Mouse (Mus musculus) embryonic facial prominence, embryonic 10.5 days (tissue): Measurements from ENCODE around the gene Ccdc15. TPM values are rescaled to one million over a fixed set of nuclear protein-coding genes. Genes with fewer than 3 reads are reported as not detected.
"Not testable (repeated sequence)": the region's sequence is repeated elsewhere in the genome, so short reads cannot be mapped to it uniquely, and the experiment has no call there.

Source experiments
- DNase-seq: peaks from one replicate; pipeline ENCODE4 v3.0.0-alpha.2; 2017; ENCODE audit warnings: low spot score
- H3K27ac ChIP-seq: fragments of 300-500 bp; sonication (generic); replicated peaks from 2 replicates; pipeline ENCODE4 v1.5.1; 2016; ENCODE audit warnings: mild to moderate bottlenecking
- H3K27me3 ChIP-seq: fragments of 300-500 bp; sonication (generic); replicated peaks from 2 replicates; pipeline ENCODE4 v1.6.1; 2016; ENCODE audit warnings: low read depth, mild to moderate bottlenecking; ENCODE audit not compliant: poor library complexity, severe bottlenecking
- H3K36me3 ChIP-seq: fragments of 300-500 bp; sonication (generic); replicated peaks from 2 replicates; pipeline ENCODE4 v1.6.1; 2016; ENCODE audit warnings: mild to moderate bottlenecking, moderate library complexity
- H3K4me1 ChIP-seq: fragments of 300-500 bp; sonication (generic); 2 replicates; pipeline ENCODE4 v1.6.1; 2016
- H3K4me3 ChIP-seq: fragments of 300-500 bp; sonication (generic); 2 replicates; pipeline ENCODE4 v1.5.1; 2016; ENCODE audit warnings: mild to moderate bottlenecking, moderate library complexity
- H3K9me3 ChIP-seq: fragments of 300-500 bp; sonication (generic); 2 replicates; pipeline ENCODE4 v1.6.1; 2016; ENCODE audit warnings: mild to moderate bottlenecking
- WGBS: fragments of 180-500 bp; shearing (Covaris S2); methylation state at CpG from one replicate; pipeline ENCODE4 v1.1.7; 2016; 5-methylcytosine and 5-hydroxymethylcytosine counted together
- polyA plus RNA-seq: library from polyadenylated mRNA; unstranded; fragments of >200 nt; fragmentation: Nextera tagmentation; extraction: Ambion mirVana; gene quantifications from 2 replicates; pipeline ENCODE4 v1.2.1, GENCODE M21; 2016

Gene Ccdc15
- polyA plus RNA-seq, 1 experiment from 2014 or later, result 10.2 TPM

DNA sequence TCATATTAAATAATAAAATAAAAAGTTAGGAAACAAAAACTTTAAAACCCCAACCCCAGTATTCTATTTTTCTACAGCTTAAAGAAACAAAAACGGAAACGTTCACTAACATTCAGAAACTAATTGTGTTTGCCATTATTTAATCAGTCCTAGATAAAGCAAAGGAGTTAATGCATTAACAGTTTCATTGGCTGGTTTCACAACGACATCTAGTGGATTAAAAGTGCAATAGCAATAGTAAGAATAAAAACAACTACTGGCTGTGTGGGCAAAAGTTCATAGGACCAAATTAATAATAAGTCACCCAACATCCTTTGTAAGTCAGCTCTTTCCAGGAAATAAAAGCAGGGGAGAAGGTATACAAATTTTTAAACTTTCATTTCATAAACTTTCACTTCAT, 18.8 kb downstream of the Ccdc15 start:
- Histone ChIP-seq H3K27ac (no peak overlapping the region), H3K9me3 (no peaks in the 10 kb centered on the region), H3K4me3 (no peak overlapping the region), H3K27me3 (no peaks in the 10 kb centered on the region), H3K4me1 (0 out of 2 replicates have a peak, but pooled peaks cover 6% of the 10 kb centered on the region), H3K36me3 (no peaks in the 10 kb centered on the region)
- 44% methylated on average over 3 of the region's 3 CpGs for WGBS
- DNase-seq, result no peak

DNA sequence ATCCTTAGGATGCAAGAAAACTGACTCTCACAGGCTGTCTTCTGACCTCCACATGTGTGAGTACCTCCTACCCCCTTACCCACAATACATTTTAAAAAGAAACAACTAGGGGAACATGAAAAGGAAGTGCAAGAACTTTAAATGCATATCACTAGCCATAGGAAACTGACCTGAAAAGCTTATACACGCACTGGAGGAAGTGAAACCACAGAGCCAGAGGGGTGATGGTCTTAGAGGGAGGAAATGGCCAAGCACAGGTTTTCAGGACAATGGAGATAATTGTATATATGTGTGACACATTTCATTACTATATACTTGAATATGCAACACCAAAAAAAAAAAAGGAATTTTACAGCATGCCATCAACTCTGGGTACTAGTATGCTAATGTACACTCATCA, 46.5 kb downstream of the Ccdc15 start:
- H3K4me3 ChIP-seq, result no peak overlapping the region
- H3K36me3 ChIP-seq, result peaks cover 14% of the 10 kb centered on the region; the same call in 1 of the 2 replicates
- 94% methylated on average over 1 of the region's 1 CpGs for WGBS
- DNase-seq, result no peak
- no peaks in the 10 kb centered on the region for H3K4me1 ChIP-seq
- no peaks in the 10 kb centered on the region for H3K9me3 ChIP-seq
- H3K27ac ChIP-seq, result no peak overlapping the region
- no peaks in the 10 kb centered on the region for H3K27me3 ChIP-seq

DNA sequence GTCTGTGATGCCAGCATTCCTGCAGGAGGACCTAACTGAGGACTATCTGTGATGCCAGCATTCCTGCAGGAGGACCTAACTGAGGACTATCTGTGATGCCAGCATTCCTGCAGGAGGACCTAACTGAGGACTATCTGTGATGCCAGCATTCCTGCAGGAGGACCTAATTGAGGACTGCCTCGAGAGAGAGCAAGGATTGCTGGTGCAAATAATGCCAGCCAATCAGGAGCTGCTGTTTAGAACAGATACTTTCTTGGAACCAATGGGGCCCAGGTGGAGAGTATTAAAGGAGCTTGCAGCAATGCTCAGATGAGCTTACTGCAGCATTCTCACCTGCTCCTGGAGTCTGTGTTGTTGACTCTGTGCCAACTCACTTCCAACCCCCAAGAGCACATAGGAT, 47.7 kb downstream of the Ccdc15 start:
- DNase-seq, H3K9me3 ChIP-seq, H3K4me3 ChIP-seq, H3K27me3 ChIP-seq, H3K4me1 ChIP-seq, H3K27ac ChIP-seq: not testable (repeated sequence)
- H3K36me3 ChIP-seq, result peaks cover 14% of the 10 kb centered on the region; the same call in 1 of the 2 replicates
- 70% methylated on average over 1 of the region's 1 CpGs for WGBS

DNA sequence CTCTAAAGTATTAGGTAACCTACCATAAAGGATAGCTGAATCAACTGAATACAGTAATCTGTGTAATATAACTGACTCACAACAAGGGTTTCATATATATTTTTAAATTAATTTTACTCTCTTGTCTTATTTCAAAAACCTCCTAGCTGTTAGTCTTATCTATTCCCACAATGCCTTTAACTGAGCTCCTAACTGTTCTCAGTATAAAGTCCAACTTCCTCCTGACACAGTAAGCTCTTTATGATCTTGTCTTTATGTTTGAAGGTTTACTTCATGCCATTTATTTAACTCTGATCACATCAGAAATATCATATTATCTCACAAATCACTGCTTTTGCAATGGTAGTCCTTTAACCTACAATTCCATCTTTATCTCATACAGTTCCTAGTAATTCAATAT, 52.6 kb downstream of the Ccdc15 start:
- H3K27ac ChIP-seq, result no peak overlapping the region
- no peaks in the 10 kb centered on the region for H3K27me3 ChIP-seq
- 0 out of 2 replicates have a peak, but pooled peaks cover 3% of the 10 kb centered on the region for H3K36me3 ChIP-seq
- no peaks in the 10 kb centered on the region for H3K9me3 ChIP-seq
- DNase-seq, result no peak
- H3K4me3 ChIP-seq, result no peak overlapping the region
- H3K4me1 ChIP-seq, result no peaks in the 10 kb centered on the region

DNA sequence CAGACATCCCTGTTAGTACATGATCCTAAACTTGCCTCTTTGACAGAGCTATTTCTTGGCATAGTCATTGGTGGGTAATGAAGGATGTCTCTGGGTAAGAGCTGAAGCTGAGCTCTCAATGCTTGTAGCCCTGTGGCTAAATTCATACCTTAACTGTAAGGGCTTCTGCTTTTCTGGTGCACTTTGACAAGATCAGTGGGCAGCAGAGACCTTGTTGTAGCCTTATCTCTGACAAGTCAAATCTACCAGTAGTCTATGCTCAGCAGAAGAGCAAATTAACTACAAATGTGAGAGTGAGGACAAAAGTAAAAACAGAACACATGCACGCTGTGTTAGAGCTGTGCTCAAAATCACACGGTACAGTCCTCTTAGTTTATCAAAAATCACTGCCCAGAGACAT, 81.6 kb downstream of the Ccdc15 start:
- Histone ChIP-seq H3K9me3 (no peaks in the 10 kb centered on the region), H3K4me1 (no peaks in the 10 kb centered on the region), H3K27me3 (no peaks in the 10 kb centered on the region), H3K36me3 (no peaks in the 10 kb centered on the region), H3K4me3 (no peak overlapping the region), H3K27ac (no peak overlapping the region)
- 86% methylated on average over 2 of the region's 2 CpGs for WGBS
- DNase-seq, result no peak

DNA sequence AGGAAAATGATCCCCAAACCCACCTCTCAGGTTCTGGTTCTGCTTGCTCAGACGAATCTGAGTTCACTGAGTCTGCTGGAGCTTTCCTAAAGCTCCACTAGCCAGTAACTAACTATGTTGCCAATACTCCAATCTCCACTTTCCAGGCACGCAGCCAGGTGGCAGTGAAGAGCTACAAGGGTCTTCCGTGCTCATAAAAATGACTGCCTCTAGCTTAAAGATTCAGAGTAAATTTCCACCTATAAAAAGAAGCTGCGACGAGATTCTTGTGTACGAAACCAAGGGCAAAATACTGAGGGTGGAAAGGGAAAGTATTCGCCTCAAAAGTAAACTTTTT, 92.4 kb downstream of the Ccdc15 start:
- DNase-seq, result peak; percentile 68
- H3K4me3 ChIP-seq, result peak overlapping the region; percentile 64
- no peaks in the 10 kb centered on the region for H3K9me3 ChIP-seq
- H3K36me3 ChIP-seq, result no peaks in the 10 kb centered on the region
- WGBS, result 44% methylated on average over 7 of the region's 7 CpGs
- H3K4me1 ChIP-seq, result peaks cover 15% of the 10 kb centered on the region
- peak overlapping the region; percentile 82 for H3K27ac ChIP-seq
- H3K27me3 ChIP-seq, result peaks cover 37% of the 10 kb centered on the region

DNA sequence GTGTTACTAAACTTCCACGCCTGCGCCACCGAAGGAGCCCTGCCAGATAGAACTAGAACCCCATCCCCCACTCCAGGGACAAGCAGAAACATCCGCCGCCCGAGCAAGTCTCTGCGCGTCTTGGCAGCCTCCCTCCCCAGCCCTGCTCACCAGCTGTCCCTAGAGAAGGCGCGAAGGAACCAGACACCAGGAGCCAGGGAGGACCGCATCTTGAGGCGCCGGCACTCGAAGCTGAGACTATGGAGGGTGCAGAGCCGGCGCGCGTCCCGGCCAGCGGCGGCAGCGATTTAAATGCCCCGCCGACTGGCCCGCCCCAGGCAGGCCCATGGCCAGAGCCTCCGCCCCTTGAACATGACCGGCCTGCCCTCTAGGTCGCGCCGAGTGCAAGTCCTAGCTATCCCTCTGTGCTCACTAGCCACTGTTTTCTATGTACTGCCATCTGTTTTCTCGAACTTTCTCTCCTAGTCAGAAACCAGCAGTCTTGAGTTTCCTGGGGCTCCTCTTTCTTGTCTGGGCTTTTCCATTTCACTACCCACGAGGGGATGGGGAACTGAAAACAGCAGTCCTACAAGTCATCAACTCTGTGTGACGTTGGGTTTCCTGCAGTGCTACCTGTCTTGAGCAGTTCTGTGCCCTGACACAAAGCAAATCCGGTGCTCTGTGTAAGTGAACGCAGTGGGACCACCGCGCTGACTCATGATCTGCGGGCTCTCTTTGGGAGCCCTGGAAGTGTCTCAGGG, 92.9 kb downstream of the Ccdc15 start, which contains the start of gene Slc37a2:
Gene Slc37a2 (minus strand): TSS at position 590 of the 740 bp plus-strand sequence.
- 3% methylated on average over 38 of the region's 38 CpGs for WGBS

DNA sequence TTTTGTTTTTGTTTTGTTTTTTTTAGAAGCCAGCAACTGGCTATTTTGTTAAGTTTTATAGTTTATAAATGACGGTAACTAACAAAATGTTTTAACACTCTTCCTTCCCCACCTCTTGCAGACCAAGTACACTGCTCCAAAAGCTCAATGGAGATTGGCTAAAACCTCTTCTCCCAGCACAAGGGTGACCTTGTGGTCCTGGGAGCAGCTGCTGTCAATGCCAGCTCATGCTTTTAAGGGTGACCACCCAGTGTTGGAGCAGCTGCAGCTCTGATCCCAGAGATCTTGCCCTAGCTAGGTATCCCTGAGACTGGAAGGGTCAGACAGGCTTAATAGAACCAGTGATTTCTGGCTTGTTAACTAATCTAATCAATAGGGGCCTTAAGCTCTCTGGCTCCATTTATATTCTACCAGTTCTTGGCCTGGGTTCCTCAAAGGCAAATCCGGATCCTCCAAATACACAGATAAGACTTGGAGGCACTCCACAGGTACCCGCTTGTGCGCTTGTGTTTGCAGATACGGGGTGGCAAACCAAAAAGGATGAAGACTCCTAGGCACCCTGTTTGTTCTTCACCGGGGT, 93.6 kb downstream of the Ccdc15 start:
- no peaks in the 10 kb centered on the region for H3K36me3 ChIP-seq
- peak overlapping the region; percentile 64 for H3K4me3 ChIP-seq
- H3K27me3 ChIP-seq, result peaks cover 37% of the 10 kb centered on the region
- 19% methylated on average over 6 of the region's 6 CpGs for WGBS
- H3K4me1 ChIP-seq, result peaks cover 15% of the 10 kb centered on the region
- peak; percentile 21 for DNase-seq
- H3K27ac ChIP-seq, result peak overlapping the region; percentile 82; the same call in 1 of the 2 replicates
- no peaks in the 10 kb centered on the region for H3K9me3 ChIP-seq

More for the DNA sequence above, 92.9 kb downstream of the Ccdc15 start, which contains the start of gene Slc37a2:
- Histone ChIP-seq H3K27me3 (peaks cover 37% of the 10 kb centered on the region), H3K36me3 (no peaks in the 10 kb centered on the region), H3K9me3 (no peaks in the 10 kb centered on the region), H3K4me3 (peak within 1 kb of the TSS; percentile 64), H3K4me1 (peaks cover 15% of the 10 kb centered on the region), H3K27ac (peak within 1 kb of the TSS; percentile 82)
- DNase-seq, result peak; percentile 79

DNA sequence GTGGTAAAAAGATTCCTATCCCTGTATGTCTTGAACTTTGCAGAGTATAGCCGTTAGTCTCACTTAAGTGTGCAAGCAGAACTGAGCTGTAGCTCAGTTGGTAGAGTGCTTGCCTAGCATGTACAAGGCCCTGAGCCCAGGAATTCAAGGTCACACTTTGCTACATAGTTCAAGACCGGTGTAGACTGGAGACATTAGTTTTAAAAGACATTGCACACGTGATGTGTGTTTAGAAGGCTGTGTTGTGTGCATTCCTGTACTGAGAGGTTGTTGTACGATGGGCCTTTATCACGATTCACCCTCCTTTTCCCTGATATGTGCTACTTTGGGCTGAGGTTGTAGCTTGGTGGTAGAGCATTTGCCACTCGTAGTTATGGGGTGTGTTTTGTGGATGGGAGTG, 97.6 kb downstream of the Ccdc15 start:
- peaks cover 16% of the 10 kb centered on the region for H3K27me3 ChIP-seq
- WGBS, result 89% methylated on average over 6 of the region's 6 CpGs
- H3K4me1 ChIP-seq, result peaks cover 19% of the 10 kb centered on the region
- no peak for DNase-seq
- no peaks in the 10 kb centered on the region for H3K36me3 ChIP-seq
- no peaks in the 10 kb centered on the region for H3K9me3 ChIP-seq
- no peak overlapping the region for H3K4me3 ChIP-seq
- no peak overlapping the region for H3K27ac ChIP-seq

DNA sequence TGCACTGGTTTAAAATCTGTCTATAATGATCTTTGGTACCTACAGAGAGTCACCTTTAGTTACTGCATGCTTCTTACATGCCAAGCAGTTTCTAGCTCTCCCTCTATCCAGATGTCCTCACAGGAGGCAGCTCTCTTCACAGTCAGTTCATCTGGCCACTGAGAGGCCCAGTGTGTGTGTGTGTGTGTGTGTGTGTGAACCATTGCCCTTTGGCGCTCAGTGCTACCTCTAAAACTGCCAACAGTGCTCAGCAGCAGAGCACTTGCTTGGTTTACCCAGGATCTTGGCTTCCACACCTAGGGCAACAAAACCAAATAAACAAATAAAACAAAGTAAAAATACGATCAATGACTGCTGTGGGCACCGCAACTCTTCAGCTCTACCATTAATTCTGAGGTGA, 98.3 kb downstream of the Ccdc15 start:
- peaks cover 15% of the 10 kb centered on the region for H3K4me1 ChIP-seq
- H3K27me3 ChIP-seq, result peaks cover 12% of the 10 kb centered on the region
- H3K36me3 ChIP-seq, result no peaks in the 10 kb centered on the region
- DNase-seq, result no peak
- no peaks in the 10 kb centered on the region for H3K9me3 ChIP-seq
- no peak overlapping the region for H3K4me3 ChIP-seq
- no peak overlapping the region for H3K27ac ChIP-seq
- WGBS, result 88% methylated on average over 3 of the region's 3 CpGs

DNA sequence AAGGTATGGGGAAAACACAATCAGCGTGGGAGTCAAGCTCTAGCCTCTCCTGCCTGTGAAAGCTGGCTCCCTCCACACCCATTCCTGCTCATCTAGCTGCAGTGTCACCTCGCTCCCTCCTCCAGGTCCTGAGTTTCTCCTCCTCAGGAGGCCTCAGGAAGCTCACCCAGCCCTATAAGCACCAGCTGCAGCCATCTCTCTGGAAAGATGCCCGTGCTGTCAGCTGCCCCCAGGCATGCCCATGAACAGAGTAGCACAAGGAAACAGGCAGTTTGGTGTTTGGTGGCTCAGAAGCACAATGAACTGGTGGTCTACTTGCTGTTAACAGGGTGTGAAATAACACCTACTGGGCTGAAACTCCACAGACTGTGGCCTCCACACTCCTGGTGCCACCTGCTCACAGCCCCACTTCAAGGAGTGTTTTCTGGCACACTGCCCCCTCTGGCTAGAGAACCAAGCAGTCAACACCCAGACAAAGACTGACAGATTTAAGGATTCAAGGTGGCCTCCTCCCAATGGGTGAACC, 99.8 kb downstream of the Ccdc15 start:
- no peaks in the 10 kb centered on the region for H3K9me3 ChIP-seq
- peaks cover 10% of the 10 kb centered on the region for H3K4me1 ChIP-seq
- 59% methylated on average over 3 of the region's 3 CpGs for whole genome bisulfite sequencing
- H3K27ac ChIP-seq, result 0 out of 2 replicates have a peak overlapping the region, but pooled peaks have one; percentile 2
- H3K4me3 ChIP-seq, result no peak overlapping the region
- H3K36me3 ChIP-seq, result no peaks in the 10 kb centered on the region
- H3K27me3 ChIP-seq, result no peaks in the 10 kb centered on the region
- no peak for DNase-seq

DNA sequence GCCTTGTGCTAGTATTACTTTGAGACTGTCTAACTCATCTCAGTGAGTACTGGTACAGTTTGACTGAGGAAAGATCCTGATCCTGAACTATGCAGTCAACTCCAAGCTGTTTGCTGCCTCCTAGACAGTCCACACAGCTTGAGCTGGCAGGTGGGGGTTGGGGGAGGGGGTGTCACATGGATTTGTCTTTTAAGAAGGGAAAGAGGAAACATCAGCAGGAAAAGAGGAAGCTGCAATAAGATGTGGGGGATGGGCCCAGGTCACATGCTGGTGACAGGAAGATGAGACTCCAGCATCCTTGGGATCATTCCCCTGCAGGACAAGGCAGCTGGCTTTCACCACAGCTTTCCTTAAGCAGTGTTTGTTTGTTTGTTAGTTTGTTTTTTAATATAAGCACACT, 100.8 kb downstream of the Ccdc15 start:
- Histone ChIP-seq H3K9me3 (no peaks in the 10 kb centered on the region), H3K4me3 (no peak overlapping the region), H3K27ac (no peak overlapping the region), H3K36me3 (no peaks in the 10 kb centered on the region), H3K27me3 (no peaks in the 10 kb centered on the region), H3K4me1 (peaks cover 10% of the 10 kb centered on the region)
- DNase-seq, result no peak

DNA sequence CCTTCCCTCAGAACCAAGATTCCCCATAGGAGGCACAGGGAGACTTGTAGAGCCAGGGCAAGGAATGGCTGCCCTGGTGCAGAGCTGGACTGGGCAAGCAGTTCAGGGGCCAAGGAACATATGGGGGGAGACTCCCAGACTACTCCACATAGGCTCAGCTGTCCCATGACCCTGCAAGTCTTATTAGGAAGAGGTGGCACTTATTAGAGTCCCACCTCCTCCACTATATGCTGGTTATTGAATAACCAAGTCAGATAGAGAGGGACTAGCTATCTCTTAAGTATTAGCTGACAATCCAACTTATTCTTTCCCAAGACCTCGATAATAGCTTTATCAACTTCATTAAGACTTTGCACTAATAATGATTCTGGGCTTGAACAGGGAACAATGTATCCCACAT, 102.4 kb downstream of the Ccdc15 start:
- no peaks in the 10 kb centered on the region for H3K27me3 ChIP-seq
- H3K4me3 ChIP-seq, result no peak overlapping the region
- H3K36me3 ChIP-seq, result no peaks in the 10 kb centered on the region
- peaks cover 10% of the 10 kb centered on the region for H3K4me1 ChIP-seq
- H3K27ac ChIP-seq, result no peak overlapping the region
- H3K9me3 ChIP-seq, result no peaks in the 10 kb centered on the region
- WGBS, result 93% methylated on average over 1 of the region's 1 CpGs
- DNase-seq, result no peak
